Mouse (Mus musculus) bone marrow macrophage, adult 2 months (primary cell): Measurements from ENCODE around the gene Sgip1. TPM values are rescaled to one million over a fixed set of nuclear protein-coding genes. Genes with fewer than 3 reads are reported as not detected.

ENCODE experiments used
- H3K27ac ChIP-seq: 2 replicates; pipeline ENCODE4 v1.5.1; 2012; ENCODE audit warnings: low read depth, low read length; ENCODE audit not compliant: insufficient read depth
- H3K4me1 ChIP-seq: 2 replicates; pipeline ENCODE4 v1.6.1; 2012; ENCODE audit warnings: low read length; ENCODE audit not compliant: control insufficient read depth, insufficient read depth
- H3K4me3 ChIP-seq: 2 replicates; pipeline ENCODE4 v1.5.1; 2012; ENCODE audit warnings: mild to moderate bottlenecking, low read length, moderate library complexity; ENCODE audit not compliant: insufficient read depth
- CTCF ChIP-seq: IDR thresholded peaks from 2 replicates; pipeline ENCODE4 v1.5.1; 2012; ENCODE audit warnings: low read depth, mild to moderate bottlenecking, low read length, moderate library complexity
- POLR2A ChIP-seq: IDR thresholded peaks from 2 replicates; pipeline ENCODE4 v1.6.1; 2012; ENCODE audit warnings: mild to moderate bottlenecking, low read depth, low read length, borderline replicate concordance
- polyA plus RNA-seq: library from polyadenylated mRNA; stranded (reverse); fragments of >200 nt; gene quantifications from 2 replicates; pipeline ENCODE4 v1.2.4, GENCODE M21; 2012; ENCODE audit not compliant: missing spikeins, insufficient read depth, insufficient read length

The Sgip1 gene
- polyA plus RNA-seq, 1 experiment, result not detected

GRCm38 (mm10) chr4:102804611-102805010, 63.5 kb downstream of the Sgip1 start:
- H3K4me1 ChIP-seq, result peaks cover 14% of the 10 kb centered on the region
- no peak overlapping the region for H3K4me3 ChIP-seq
- TF ChIP-seq CTCF, result no peak
- no peak for TF ChIP-seq POLR2A
- H3K27ac ChIP-seq, result no peak overlapping the region

GRCm38 (mm10) chr4:102806987-102807386, 65.9 kb downstream of the Sgip1 start:
- H3K4me3 ChIP-seq, result no peak overlapping the region

GRCm38 (mm10) chr4:102808258-102808657, 67.2 kb downstream of the Sgip1 start:
- Histone ChIP-seq H3K27ac (no peak overlapping the region), H3K4me1 (peaks cover 7% of the 10 kb centered on the region), H3K4me3 (no peak overlapping the region)
- TF ChIP-seq CTCF, result no peak
- TF ChIP-seq POLR2A, result no peak

More at GRCm38 (mm10) chr4:102806987-102807386, 65.9 kb downstream of the Sgip1 start:
- Histone ChIP-seq H3K27ac (no peak overlapping the region), H3K4me1 (peaks cover 8% of the 10 kb centered on the region)
- TF ChIP-seq POLR2A (no peak), CTCF (no peak)

- Histone ChIP-seq H3K4me3 (no peak overlapping the region), H3K4me1 (peaks cover 7% of the 10 kb centered on the region), H3K27ac (no peak overlapping the region)
- no peak for TF ChIP-seq POLR2A
- no peak for TF ChIP-seq CTCF
Measured at GRCm38 (mm10) chr4:102809296-102809695, 68.2 kb downstream of the Sgip1 start.

GRCm38 (mm10) chr4:102810277-102810676, 69.2 kb downstream of the Sgip1 start:
- peaks cover 7% of the 10 kb centered on the region for H3K4me1 ChIP-seq
- H3K27ac ChIP-seq, result no peak overlapping the region
- TF ChIP-seq POLR2A (no peak), CTCF (no peak)

GRCm38 (mm10) chr4:102811007-102811805, 70.1 kb downstream of the Sgip1 start:
- no peak overlapping the region for H3K4me3 ChIP-seq

More at GRCm38 (mm10) chr4:102810277-102810676, 69.2 kb downstream of the Sgip1 start:
- H3K4me3 ChIP-seq, result no peak overlapping the region

GRCm38 (mm10) chr4:102813346-102813745, 72.2 kb downstream of the Sgip1 start:
- TF ChIP-seq POLR2A (no peak), CTCF (no peak)
- Histone ChIP-seq H3K27ac (no peak overlapping the region), H3K4me3 (no peak overlapping the region), H3K4me1 (peaks cover under 1% of the 10 kb centered on the region; the same call in 1 of the 2 replicates)

More at GRCm38 (mm10) chr4:102811007-102811805, 70.1 kb downstream of the Sgip1 start:
- no peak for TF ChIP-seq CTCF
- no peak for TF ChIP-seq POLR2A
- peaks cover 7% of the 10 kb centered on the region for H3K4me1 ChIP-seq
- no peak overlapping the region for H3K27ac ChIP-seq

GRCm38 (mm10) chr4:102821786-102822185, 80.7 kb downstream of the Sgip1 start:
- Histone ChIP-seq H3K27ac (no peak overlapping the region), H3K4me1 (peaks cover 17% of the 10 kb centered on the region), H3K4me3 (no peak overlapping the region)
- TF ChIP-seq CTCF (no peak), POLR2A (no peak)

GRCm38 (mm10) chr4:102824494-102824893, 83.4 kb downstream of the Sgip1 start:
- TF ChIP-seq CTCF, result no peak
- TF ChIP-seq POLR2A, result no peak
- H3K4me1 ChIP-seq, result peaks cover 15% of the 10 kb centered on the region
- no peak overlapping the region for H3K27ac ChIP-seq
- no peak overlapping the region for H3K4me3 ChIP-seq

GRCm38 (mm10) chr4:102826159-102826558, 85.1 kb downstream of the Sgip1 start:
- no peak overlapping the region for H3K4me3 ChIP-seq
- TF ChIP-seq POLR2A (no peak), CTCF (no peak)
- H3K27ac ChIP-seq, result no peak overlapping the region
- peaks cover 15% of the 10 kb centered on the region for H3K4me1 ChIP-seq

GRCm38 (mm10) chr4:102828518-102828917, 87.4 kb downstream of the Sgip1 start:
- Histone ChIP-seq H3K4me1 (peaks cover 15% of the 10 kb centered on the region), H3K4me3 (no peak overlapping the region), H3K27ac (no peak overlapping the region)
- no peak for TF ChIP-seq CTCF
- TF ChIP-seq POLR2A, result no peak
